17 mouse cellular contexts compared by ENCODE assay signal in the genomic region with DNA sequence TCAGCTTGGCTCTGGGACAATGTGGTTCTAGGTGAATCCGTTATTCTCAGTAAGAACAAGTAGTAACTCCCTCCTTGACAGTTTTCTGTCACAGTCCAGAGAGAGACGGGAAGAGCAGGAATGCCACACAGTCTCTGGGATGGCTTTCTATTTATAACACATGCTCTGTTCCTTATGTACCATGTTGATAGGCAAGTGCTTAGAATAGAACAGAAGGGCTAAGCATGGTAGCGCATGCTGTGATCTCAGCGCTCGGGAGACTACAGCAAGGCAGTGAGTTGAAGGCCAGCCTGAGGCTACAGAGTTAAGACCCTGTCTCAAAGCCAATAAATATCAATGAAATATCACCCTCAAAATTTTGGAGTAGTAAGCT.
DNase-seq lines count a peak whose midpoint lies in the region; ATAC-seq and TF ChIP-seq lines count a peak whose summit lies in the region.
"Had no signal": no experiment of that assay in that cellular context is flagged by ENCODE, and none has a peak within 500 bp of the region (broad histone marks: within the 10 kb centered on the region; RNA-seq: fewer than 3 reads in every experiment).

No protein-coding gene starts in this region.

- no peak overlapping the region for H3K9ac ChIP-seq in forebrain, embryonic 15.5 days (replicated peaks)
- no peak overlapping the region for H3K9ac ChIP-seq in heart, embryonic 15.5 days
- H3K9ac ChIP-seq in intestine, embryonic 15.5 days: no peak overlapping the region

- no peak overlapping the region for H3K4me2 ChIP-seq in forebrain, embryonic 15.5 days (replicated peaks)
- H3K4me2 ChIP-seq in heart, embryonic 15.5 days: peak overlapping the region; percentile 48
- no peak overlapping the region for H3K4me2 ChIP-seq in intestine, embryonic 15.5 days (replicated peaks)

- no peaks in the 10 kb centered on the region for H3K36me3 ChIP-seq in forebrain, embryonic 15.5 days
- no peaks in the 10 kb centered on the region for H3K36me3 ChIP-seq in heart, embryonic 15.5 days
- no peaks in the 10 kb centered on the region for H3K36me3 ChIP-seq in intestine, embryonic 15.5 days
- H3K36me3 ChIP-seq in kidney, adult 2 months (ENCODE audit: control insufficient read depth, insufficient read depth, low read length): no peaks in the 10 kb centered on the region

- no peak for DNase-seq in frontal cortex, postnatal 14 days (ENCODE audit: low spot score in 2 of 2)
- no peak for DNase-seq in layer of hippocampus, adult 2 months (ENCODE audit: low spot score in 2 of 2)
- no peak for DNase-seq in layer of hippocampus, postnatal 36 days
- DNase-seq in kidney, adult 2 months: no peak
- DNase-seq: adrenal gland, postnatal 36 days; gastrocnemius, postnatal 36 days; kidney, adult 8-10 months; lung, adult 2 months; lung, postnatal 4 days; midbrain, embryonic 14.5 days; right cerebral cortex, postnatal 14 days had no signal

- no peaks in the 10 kb centered on the region for H3K9me3 ChIP-seq in forebrain, embryonic 15.5 days
- no peaks in the 10 kb centered on the region for H3K9me3 ChIP-seq in heart, embryonic 15.5 days (replicated peaks)
- no peaks in the 10 kb centered on the region for H3K9me3 ChIP-seq in intestine, embryonic 15.5 days

- H3K4me3 ChIP-seq in layer of hippocampus, adult 2 months: no peak overlapping the region; the same call in 1 of the 2 replicates
- no peak overlapping the region for H3K4me3 ChIP-seq in forebrain, embryonic 15.5 days
- no peak overlapping the region for H3K4me3 ChIP-seq in heart, embryonic 15.5 days
- H3K4me3 ChIP-seq in intestine, embryonic 15.5 days (replicated peaks): no peak overlapping the region
- H3K4me3 ChIP-seq in kidney, adult 2 months (ENCODE audit: insufficient read depth, low read depth, low read length): no peak overlapping the region

- no peak for TF ChIP-seq CTCF in layer of hippocampus, adult 2 months (conservative IDR thresholded peaks at IDR 0.05)
- no peak for TF ChIP-seq CTCF in kidney, adult 2 months (conservative IDR thresholded peaks at IDR 0.05; ENCODE audit: insufficient read depth, insufficient read length, low read depth, low read length)

- peak overlapping the region; percentile 91 for H3K27ac ChIP-seq in layer of hippocampus, adult 2 months
- peak overlapping the region; percentile 57 for H3K27ac ChIP-seq in forebrain, embryonic 15.5 days (replicated peaks)
- H3K27ac ChIP-seq in heart, embryonic 15.5 days: peak overlapping the region; percentile 91
- H3K27ac ChIP-seq in intestine, embryonic 15.5 days: no peak overlapping the region
- H3K27ac ChIP-seq in kidney, adult 2 months (ENCODE audit: insufficient read depth, low read depth, low read length): no peak overlapping the region

- H3K27me3 ChIP-seq in forebrain, embryonic 15.5 days: no peaks in the 10 kb centered on the region
- no peaks in the 10 kb centered on the region for H3K27me3 ChIP-seq in heart, embryonic 15.5 days
- H3K27me3 ChIP-seq in intestine, embryonic 15.5 days (replicated peaks): no peaks in the 10 kb centered on the region
- no peaks in the 10 kb centered on the region for H3K27me3 ChIP-seq in kidney, adult 2 months (replicated peaks; ENCODE audit: control insufficient read depth, insufficient read depth, low read length)

- H3K4me1 ChIP-seq in forebrain, embryonic 15.5 days: peaks cover 11% of the 10 kb centered on the region
- peaks cover 25% of the 10 kb centered on the region for H3K4me1 ChIP-seq in heart, embryonic 15.5 days (replicated peaks)
- H3K4me1 ChIP-seq in intestine, embryonic 15.5 days (replicated peaks): peaks cover 9% of the 10 kb centered on the region; the same call in 1 of the 2 replicates
- H3K4me1 ChIP-seq in kidney, adult 2 months (ENCODE audit: control insufficient read depth, insufficient read depth, low read length): no peaks in the 10 kb centered on the region

- no peak for TF ChIP-seq POLR2A in kidney, adult 2 months (IDR thresholded peaks at IDR 0.05; ENCODE audit: low read depth, low read length)

- ATAC-seq in frontal cortex, adult (ENCODE audit: low TSS enrichment): peak; percentile 64
- peak; percentile 43; the same call in 1 of the 2 replicates for ATAC-seq in forebrain, embryonic 15.5 days (replicated peaks)
- ATAC-seq in heart, embryonic 15.5 days (replicated peaks; ENCODE audit: insufficient number of reproducible peaks, insufficient read depth, low FRiP score, low read depth): peak; percentile 92
- ATAC-seq in intestine, embryonic 15.5 days: no peak
- ATAC-seq: activated CD4-positive, CD25-positive, alpha-beta regulatory T cell, adult 4 months; hindbrain, embryonic 16.5 days had no signal

- WGBS in forebrain, embryonic 15.5 days: 46% methylated on average over 5 of the region's 5 CpGs
- 38% methylated on average over 5 of the region's 5 CpGs for WGBS in heart, embryonic 15.5 days
- 63% methylated on average over 5 of the region's 5 CpGs for WGBS in intestine, embryonic 15.5 days
- WGBS in kidney, adult 2 months: 86% methylated on average over 5 of the region's 5 CpGs

Comparison
In these comparisons a context has a peak if more than half of its experiments do, and no peak if none do; other contexts are left out.
1. H3K27ac ChIP-seq: peak in layer of hippocampus, adult 2 months (single experiment), forebrain, embryonic 15.5 days (single experiment) and heart, embryonic 15.5 days (single experiment); none in intestine, embryonic 15.5 days (single experiment) and kidney, adult 2 months (single experiment).